Mouse (Mus musculus) lung, adult 2 months (tissue): ENCODE data around the gene Ehmt2.

ENCODE experiments used
- CTCF ChIP-seq: fragments of 200-500 bp; IDR thresholded peaks from 2 replicates; pipeline ENCODE4 v1.5.1; 2011; ENCODE audit warnings: mild to moderate bottlenecking, low read length, control low read depth; ENCODE audit not compliant: insufficient read depth
- POLR2A ChIP-seq: fragments of 200-500 bp; IDR thresholded peaks from 2 replicates; pipeline ENCODE4 v1.6.1; 2011; ENCODE audit warnings: low read depth, mild to moderate bottlenecking, control low read depth, low read length, borderline replicate concordance; ENCODE audit errors: extremely low read depth

GRCm38 (mm10) chr17:34932287-34932686 is 34.0 kb downstream of the Ehmt2 start:
- no peak for TF ChIP-seq POLR2A
- TF ChIP-seq CTCF: no peak
